Mouse (Mus musculus): ENCODE measurements around the gene Neurod2. TPM values are rescaled to one million over a fixed set of nuclear protein-coding genes. Genes with fewer than 3 reads are reported as not detected.

The Neurod2 gene
- total RNA-seq, 2 experiments from 2014 or later = 57.3 to 64.3 TPM

DNA sequence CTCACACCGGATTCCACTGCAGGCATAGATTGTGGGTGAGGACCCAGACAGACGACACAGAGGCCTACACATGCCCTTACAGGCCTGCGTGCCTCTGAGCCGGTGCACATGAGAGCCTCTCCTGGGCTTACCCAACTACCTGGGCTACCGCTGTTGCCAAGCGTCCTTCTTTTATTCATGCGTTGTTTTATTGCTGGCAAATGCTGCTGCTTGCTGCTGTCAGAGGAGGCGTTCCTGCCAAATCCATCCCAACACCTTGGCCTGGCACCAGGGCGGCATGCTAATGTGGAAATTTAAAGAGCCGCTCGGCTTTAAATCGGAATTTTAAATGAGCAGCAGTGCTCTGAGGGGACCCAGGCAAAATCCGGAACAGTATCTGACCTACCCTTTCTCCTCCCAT is 39.6 kb downstream of the Neurod2 start:
- DNase-seq (ENCODE audit: low spot score in 2 of 2) = peak; percentile 34 to 67
- intact Hi-C loops (cut with DNase I) = no loop called here

DNA sequence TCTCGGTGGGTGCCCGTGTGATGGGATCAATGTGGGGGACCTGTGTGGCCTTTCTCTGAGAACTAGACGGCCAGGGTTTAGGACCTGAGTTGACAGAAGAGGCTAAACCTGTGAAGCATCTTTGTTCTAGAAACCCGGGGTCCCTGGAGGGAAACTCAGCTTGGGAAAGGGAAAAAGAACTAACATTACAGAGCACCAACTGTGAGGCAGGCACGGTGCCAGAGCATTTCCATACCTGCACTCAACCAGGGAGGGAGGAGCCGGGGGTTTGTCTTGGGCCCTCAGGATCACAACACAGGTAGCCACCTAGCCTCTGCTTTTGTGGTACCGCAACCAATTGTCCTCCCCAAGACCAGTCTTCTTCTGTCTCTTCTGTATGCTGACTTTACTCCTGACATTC is 41.5 kb downstream of the Neurod2 start:
- DNase-seq (ENCODE audit: low spot score in 2 of 2) = no peak
- intact Hi-C loops (cut with DNase I) = no loop called here

DNA sequence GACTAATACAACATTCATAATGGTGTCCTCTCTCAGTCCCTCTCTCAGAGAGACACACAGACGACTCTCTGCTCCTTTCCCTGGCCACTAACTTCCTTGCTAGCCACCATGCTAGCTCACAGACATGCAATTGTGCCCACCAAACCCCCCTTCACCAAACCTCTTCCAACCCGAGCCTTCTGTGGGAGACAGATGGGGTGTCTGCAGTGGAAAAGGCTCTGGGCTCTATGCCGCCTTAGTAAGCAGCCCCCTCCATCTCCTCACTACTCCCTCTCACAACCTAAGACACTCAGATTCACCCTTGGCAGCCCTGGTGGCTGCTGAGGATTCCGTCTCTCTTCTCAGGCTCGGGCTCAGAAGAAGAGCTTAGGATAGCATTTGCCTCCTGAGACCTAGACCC is 41.9 kb downstream of the Neurod2 start:
- intact Hi-C loops (cut with DNase I) = no loop called here
- DNase-seq (ENCODE audit: low spot score in 2 of 2) = no peak

DNA sequence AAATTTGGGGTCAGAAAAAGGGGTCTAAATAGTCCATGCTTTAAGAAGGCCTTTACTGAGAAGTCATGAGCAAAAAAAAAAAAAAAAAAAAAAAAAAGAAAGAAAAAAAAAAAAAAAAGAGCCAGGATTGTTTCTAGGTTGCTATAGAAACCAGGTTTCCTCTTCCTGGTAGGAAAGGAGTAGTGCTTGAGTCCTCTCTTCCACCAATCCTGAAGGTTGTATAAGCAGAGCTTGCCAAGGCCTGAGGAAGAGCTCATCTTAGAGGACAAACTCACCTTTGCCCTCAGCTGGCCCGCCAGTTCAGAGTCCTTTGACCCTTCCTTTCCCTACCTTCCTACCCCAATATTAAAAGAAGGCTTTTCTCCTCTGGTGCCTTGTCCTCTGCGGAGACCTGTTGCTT is 44.1 kb downstream of the Neurod2 start:
- intact Hi-C loops (cut with DNase I) = no loop called here
- DNase-seq (ENCODE audit: low spot score in 2 of 2) = no peak

DNA sequence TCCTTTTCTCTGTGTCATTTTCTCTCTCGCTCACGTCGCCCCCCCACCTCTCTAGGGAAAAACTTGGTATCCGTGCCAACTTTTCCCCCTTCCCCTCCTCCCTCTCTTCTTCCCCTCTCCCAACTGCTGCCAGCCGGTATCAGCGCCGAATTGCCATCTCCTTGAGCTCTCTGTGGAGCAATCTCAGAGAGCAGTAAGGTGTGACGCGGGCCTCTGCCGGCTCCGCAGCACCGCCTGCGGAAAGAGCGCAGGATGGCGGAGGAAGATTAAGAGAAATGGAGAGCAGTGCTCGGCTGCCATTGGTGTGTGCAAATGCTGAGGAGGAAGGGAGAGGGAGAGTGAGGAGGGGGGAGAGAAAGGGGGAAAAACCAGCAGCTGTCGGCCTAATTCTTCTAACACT is 45.2 kb downstream of the Neurod2 start:
- intact Hi-C loops (cut with DNase I) = no loop called here
- DNase-seq (ENCODE audit: low spot score in 2 of 2) = peak in 1 of 2 experiments; percentile 67

DNA sequence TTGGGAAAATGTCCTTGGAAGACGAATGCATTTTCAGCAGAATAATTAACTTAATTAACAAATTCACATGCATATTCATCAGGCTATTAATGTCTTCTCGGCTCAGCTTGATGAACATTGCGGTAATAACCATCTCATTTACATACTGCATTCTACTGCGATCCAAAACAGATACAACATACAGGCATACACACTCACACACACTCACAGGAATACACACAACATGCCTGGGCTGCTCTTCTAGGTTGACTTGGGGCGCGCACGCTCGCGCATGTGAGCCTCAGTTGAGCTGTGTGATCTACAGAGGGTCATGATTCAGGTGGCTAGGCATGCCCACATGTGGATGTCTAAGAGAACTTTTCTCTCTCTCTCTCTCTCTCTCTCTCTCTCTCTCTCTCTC is 45.7 kb downstream of the Neurod2 start:
- no peak for DNase-seq (ENCODE audit: low spot score in 2 of 2)
- intact Hi-C loops (cut with DNase I) = no loop called here

Other genes starting within 250 kb of the Neurod2 start
- gene Fbxl20, start 179.2 kb downstream of the Neurod2 start, total RNA-seq (2021) = 10 to 100 TPM; 35.5 to 39.4 TPM
- 10 to 100 TPM; 49.6 to 49.7 TPM for gene Med1, start 136.4 kb downstream of the Neurod2 start, total RNA-seq (2021)
- gene Cdk12, start 126.6 kb downstream of the Neurod2 start, total RNA-seq (2021) = 10 to 100 TPM; 35.2 to 38.8 TPM
- 100 to 1,000 TPM; 141 to 380 TPM for gene Ppp1r1b, start 18.8 kb upstream of the Neurod2 start, total RNA-seq (2021)
- gene Stard3, start 28.7 kb upstream of the Neurod2 start, total RNA-seq (2021) = 10 to 100 TPM; 34.1 to 36.8 TPM
- gene Tcap, start 54.2 kb upstream of the Neurod2 start, total RNA-seq (2021) = 10 to 100 TPM in 1 of 2 experiments, 1 to 10 TPM in 1; 9.3 to 11.6 TPM
- under 1 TPM; 0.39 to 0.73 TPM for gene Pnmt, start 56.8 kb upstream of the Neurod2 start, total RNA-seq (2021)
- gene Pgap3, start 70.8 kb upstream of the Neurod2 start, total RNA-seq (2021) = 10 to 100 TPM; 10.1 to 11.3 TPM
- gene Erbb2, start 82.8 kb upstream of the Neurod2 start, total RNA-seq (2021) = 1 to 10 TPM; 1.8 to 2.4 TPM
- 100 to 1,000 TPM; 119 to 120 TPM for gene Mien1, start 109.3 kb upstream of the Neurod2 start, total RNA-seq (2021)
- 1 to 10 TPM; 2.4 to 2.7 TPM for gene Grb7, start 116.7 kb upstream of the Neurod2 start, total RNA-seq (2021)
- gene Ikzf3, start 216.4 kb upstream of the Neurod2 start, total RNA-seq (2021) = under 1 TPM in 1 of 2 experiments, not detected in 1; 0.78 TPM
- not detected for gene Zpbp2, start 221.4 kb upstream of the Neurod2 start, total RNA-seq (2021)

Measured in left cerebral cortex, postnatal 25 days (tissue).